Mouse (Mus musculus): ENCODE data around the gene Exoc3l2.

GRCm38 (mm10) chr7:19441448-19442091, 21.6 kb upstream of the Exoc3l2 start:
- TF ChIP-seq CTCF (IDR thresholded peaks at IDR 0.05; ENCODE audit: insufficient read depth, low read depth, low read length) (no peak), POLR2A (IDR thresholded peaks at IDR 0.05; ENCODE audit: insufficient read depth, low read depth, low read length) (no peak)
